Mouse (Mus musculus) thymus, adult 2 months (tissue): Measurements from ENCODE around the gene Atad3a.

Source experiments
- CTCF ChIP-seq: fragments of 200-500 bp; IDR thresholded peaks from 2 replicates; pipeline ENCODE4 v1.5.1; 2012; ENCODE audit warnings: mild to moderate bottlenecking, control low read depth, low read length, moderate library complexity, borderline replicate concordance; ENCODE audit not compliant: control insufficient read depth, poor library complexity, insufficient read depth; ENCODE audit errors: extremely low read depth
- POLR2A ChIP-seq: fragments of 200-500 bp; IDR thresholded peaks from 2 replicates; pipeline ENCODE4 v1.6.1; 2012; ENCODE audit warnings: mild to moderate bottlenecking, low read length, control low read depth, moderate library complexity; ENCODE audit not compliant: control insufficient read depth, poor library complexity, insufficient read depth; ENCODE audit errors: extremely low read depth

DNA sequence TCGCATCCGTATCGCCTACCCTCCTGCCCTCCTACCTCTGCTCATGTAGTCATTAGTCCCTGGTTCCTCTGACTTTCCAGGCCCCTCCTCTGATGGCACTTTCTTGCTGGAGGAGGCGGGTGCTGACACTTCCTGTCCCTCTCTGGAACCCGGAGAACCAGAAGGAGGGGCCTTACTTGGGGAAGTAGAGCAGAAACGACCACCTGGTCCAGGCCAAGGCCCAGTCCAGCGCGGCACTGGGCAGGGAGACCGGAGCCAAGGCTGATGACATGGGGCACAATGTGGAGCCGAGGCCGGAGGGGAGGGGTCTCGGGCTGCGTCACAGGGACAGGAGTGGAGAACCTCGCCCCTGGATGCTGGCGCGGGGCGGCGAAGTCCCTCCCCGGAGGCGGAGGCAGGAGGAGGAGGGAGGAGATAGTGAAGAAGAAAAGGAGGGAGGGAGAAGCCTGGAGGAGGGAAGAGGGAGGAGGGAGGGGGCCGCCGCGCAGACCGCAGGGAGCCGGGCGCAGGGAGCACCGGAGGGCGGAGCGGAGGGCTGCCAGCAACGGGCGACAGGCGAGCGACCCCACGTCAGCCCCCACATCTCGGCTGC, 26.4 kb downstream of the Atad3a start, which contains the start of gene Tmem240:
- TF ChIP-seq CTCF (no peak; the same call in none of the 2 replicates), POLR2A (peak; percentile 65)
